Mouse (Mus musculus) ES-CJ7 (cell line): Measurements from ENCODE around the gene Kbtbd7.
A peak's percentile ranks its signal among the peaks of the same experiment; 100 is the strongest.
"Not testable (repeated sequence)": the region's sequence is repeated elsewhere in the genome, so short reads cannot be mapped to it uniquely, and the experiment has no call there.

Experiments
- DNase-seq: peaks from one replicate; pipeline ENCODE4 v3.0.0; 2011; ENCODE audit warnings: low read depth, low spot score

Kbtbd7 gene

GRCm38 (mm10) chr14:79451681-79452590 is 25.6 kb downstream of the Kbtbd7 start, which contains the start of gene Kbtbd6:
Gene Kbtbd6, plus strand, starts transcription at chr14:79451835.
- peak; percentile 96 for DNase-seq

- DNase-seq: not testable (repeated sequence)
Observed at GRCm38 (mm10) chr14:79452591-79452934, 26.3 kb downstream of the Kbtbd7 start.

- DNase-seq: no peak
Observed at GRCm38 (mm10) chr14:79460401-79460800, 34.1 kb downstream of the Kbtbd7 start.

GRCm38 (mm10) chr14:79460988-79461387 is 34.7 kb downstream of the Kbtbd7 start:
- no peak for DNase-seq

DNA sequence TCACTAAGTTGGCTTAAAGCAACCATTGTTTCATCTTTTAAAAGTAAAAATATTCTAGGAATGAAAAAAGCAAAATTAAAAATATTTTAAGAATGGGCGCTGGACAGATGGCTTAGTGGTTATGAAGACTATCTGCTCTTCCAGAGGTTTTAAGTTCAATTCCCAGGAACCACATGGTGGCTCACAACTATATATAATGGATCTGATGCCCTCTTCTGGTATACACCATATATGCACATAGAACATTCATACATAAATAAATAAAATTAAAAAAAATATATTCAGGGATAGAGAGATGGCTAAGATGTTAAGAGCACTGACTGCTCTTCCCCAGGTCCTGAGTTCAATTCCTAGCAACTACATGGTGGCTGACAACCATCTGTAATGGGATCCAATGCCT is 39.3 kb downstream of the Kbtbd7 start:
- DNase-seq: no peak

- DNase-seq: peak; percentile 40
Observed at GRCm38 (mm10) chr14:79467621-79468020, 41.3 kb downstream of the Kbtbd7 start.

GRCm38 (mm10) chr14:79473384-79473783 is 47.1 kb downstream of the Kbtbd7 start:
- no peak for DNase-seq
